Mouse (Mus musculus): ENCODE data around the gene Zfp648.

The Zfp648 gene

GRCm38 (mm10) chr1:154220566-154220965 is 19.6 kb downstream of the Zfp648 start:
- no peak for DNase-seq (ENCODE audit: low spot score)

GRCm38 (mm10) chr1:154223807-154224207 is 22.8 kb downstream of the Zfp648 start:
- peak; percentile 24 for DNase-seq (ENCODE audit: low spot score)

DNA sequence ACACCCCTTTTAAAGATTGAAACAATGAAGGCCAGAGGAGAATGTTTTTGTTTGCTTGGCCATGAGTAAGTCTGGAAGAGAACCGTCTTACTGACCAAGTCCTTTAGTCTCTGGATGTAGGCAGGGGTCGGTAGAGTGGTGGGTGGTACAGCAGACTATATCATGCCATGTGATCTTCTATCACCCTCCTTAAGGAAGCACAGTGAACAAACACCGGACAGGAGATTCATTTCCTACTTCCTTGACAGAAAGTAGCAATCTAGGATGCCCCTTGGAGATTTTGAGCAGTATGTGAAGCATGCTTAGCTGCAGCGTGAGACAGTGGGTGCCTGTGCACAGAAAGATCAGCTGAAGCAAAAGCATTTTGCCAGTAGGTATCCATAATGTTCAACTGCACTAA is 31.6 kb downstream of the Zfp648 start:
- DNase-seq (ENCODE audit: low spot score): no peak

GRCm38 (mm10) chr1:154233033-154233432 is 32.0 kb downstream of the Zfp648 start:
- DNase-seq (ENCODE audit: low spot score): no peak

DNA sequence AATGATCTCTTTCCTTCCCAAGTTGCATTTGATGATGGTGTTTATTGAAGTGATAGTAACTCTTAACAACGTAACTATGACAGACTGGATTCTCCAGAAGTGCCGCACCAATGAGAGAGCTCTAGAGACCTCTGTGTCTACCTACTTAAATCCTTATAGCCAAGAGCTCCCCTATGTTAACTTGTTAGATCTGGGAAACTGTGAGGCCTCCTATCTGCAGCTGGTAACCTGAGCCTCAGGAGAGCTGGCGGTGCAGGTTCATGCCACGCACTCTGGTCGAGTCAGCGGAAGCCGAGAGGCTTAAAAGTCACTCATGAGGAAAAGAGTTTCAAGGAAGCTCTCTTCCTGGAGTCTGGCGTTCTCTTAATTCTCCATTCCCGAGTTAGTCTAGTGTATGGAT is 33.8 kb downstream of the Zfp648 start:
- no peak for DNase-seq (ENCODE audit: low spot score)

- DNase-seq (ENCODE audit: low spot score): no peak
Measured at GRCm38 (mm10) chr1:154238876-154239275, 37.9 kb downstream of the Zfp648 start.

DNA sequence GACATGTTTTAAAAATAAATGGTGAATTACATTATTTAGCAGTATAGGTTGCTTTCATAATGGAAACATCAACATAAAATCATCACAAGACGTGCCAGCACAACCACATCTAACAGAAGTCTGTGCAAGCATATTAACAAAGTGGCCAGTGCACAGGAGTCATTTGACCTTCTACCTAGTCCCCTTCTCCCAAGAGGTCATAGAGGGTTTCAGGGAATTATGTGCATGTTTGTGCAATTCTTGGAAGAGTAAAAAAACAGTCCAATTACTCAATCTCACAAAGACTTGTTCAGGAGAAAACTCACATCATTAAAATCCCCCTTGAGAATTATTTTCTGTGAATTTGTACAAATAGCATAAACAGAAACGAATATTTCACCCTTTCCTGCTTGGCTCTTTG is 50.2 kb downstream of the Zfp648 start:
- no peak for DNase-seq (ENCODE audit: low spot score)

- peak; percentile 61 for DNase-seq (ENCODE audit: low spot score)
Measured at GRCm38 (mm10) chr1:154252739-154253138, 51.8 kb downstream of the Zfp648 start.

Measured in left cerebral cortex, adult 11 months (tissue).